Mouse (Mus musculus): ENCODE data around the gene Arhgap29.

GRCm38 (mm10) chr3:121903695-121904094 is 48.6 kb upstream of the Arhgap29 start:
- TF ChIP-seq POLR2A (IDR thresholded peaks at IDR 0.05; ENCODE audit: control insufficient read depth, extremely low read depth, insufficient read depth, low read length, poor library complexity) (no peak), CTCF (IDR thresholded peaks at IDR 0.05; ENCODE audit: borderline replicate concordance, control insufficient read depth, extremely low read depth, insufficient read depth, low read length, poor library complexity) (no peak)
